Mouse (Mus musculus) bone marrow macrophage, adult 2 months (primary cell): ENCODE results near the gene Lsmem1. TPM values are rescaled to one million over a fixed set of nuclear protein-coding genes. Genes with fewer than 3 reads are reported as not detected.

Experiments used
- H3K27ac ChIP-seq: 2 replicates; pipeline ENCODE4 v1.5.1; 2012; ENCODE audit warnings: low read depth, low read length; ENCODE audit not compliant: insufficient read depth
- H3K4me1 ChIP-seq: 2 replicates; pipeline ENCODE4 v1.6.1; 2012; ENCODE audit warnings: low read length; ENCODE audit not compliant: control insufficient read depth, insufficient read depth
- H3K4me3 ChIP-seq: 2 replicates; pipeline ENCODE4 v1.5.1; 2012; ENCODE audit warnings: mild to moderate bottlenecking, low read length, moderate library complexity; ENCODE audit not compliant: insufficient read depth
- CTCF ChIP-seq: IDR thresholded peaks from 2 replicates; pipeline ENCODE4 v1.5.1; 2012; ENCODE audit warnings: low read depth, mild to moderate bottlenecking, low read length, moderate library complexity
- POLR2A ChIP-seq: IDR thresholded peaks from 2 replicates; pipeline ENCODE4 v1.6.1; 2012; ENCODE audit warnings: mild to moderate bottlenecking, low read depth, low read length, borderline replicate concordance
- polyA plus RNA-seq: library from polyadenylated mRNA; stranded (reverse); fragments of >200 nt; gene quantifications from 2 replicates; pipeline ENCODE4 v1.2.4, GENCODE M21; 2012; ENCODE audit not compliant: missing spikeins, insufficient read depth, insufficient read length

Gene Lsmem1
- polyA plus RNA-seq, 1 experiment: not detected

GRCm38 (mm10) chr12:40217776-40218175 lies 18.5 kb upstream of the Lsmem1 start:
- TF ChIP-seq POLR2A: no peak
- no peak for TF ChIP-seq CTCF
- H3K4me1 ChIP-seq: peaks cover 10% of the 10 kb centered on the region
- no peak overlapping the region for H3K4me3 ChIP-seq
- H3K27ac ChIP-seq: no peak overlapping the region

- no peak overlapping the region for H3K4me3 ChIP-seq
- H3K4me1 ChIP-seq: peaks cover 10% of the 10 kb centered on the region
- no peak overlapping the region for H3K27ac ChIP-seq
- TF ChIP-seq CTCF: no peak
- no peak for TF ChIP-seq POLR2A
Observed at GRCm38 (mm10) chr12:40214888-40215876, 15.9 kb upstream of the Lsmem1 start.

GRCm38 (mm10) chr12:40209049-40209448 lies 9.8 kb upstream of the Lsmem1 start:
- Histone ChIP-seq H3K4me3 (no peak overlapping the region), H3K4me1 (peaks cover 15% of the 10 kb centered on the region), H3K27ac (no peak overlapping the region)
- TF ChIP-seq POLR2A: no peak
- no peak for TF ChIP-seq CTCF

- H3K27ac ChIP-seq: no peak overlapping the region
- H3K4me1 ChIP-seq: peaks cover 15% of the 10 kb centered on the region
- H3K4me3 ChIP-seq: no peak overlapping the region
- no peak for TF ChIP-seq CTCF
Observed at GRCm38 (mm10) chr12:40207909-40208308, 8.6 kb upstream of the Lsmem1 start.

- H3K4me1 ChIP-seq: peaks cover 15% of the 10 kb centered on the region
- H3K4me3 ChIP-seq: no peak overlapping the region
- TF ChIP-seq CTCF (no peak), POLR2A (no peak)
- no peak overlapping the region for H3K27ac ChIP-seq
Observed at GRCm38 (mm10) chr12:40202161-40203035, 3.1 kb upstream of the Lsmem1 start.

GRCm38 (mm10) chr12:40200484-40201235 lies 1.4 kb upstream of the Lsmem1 start:
- Histone ChIP-seq H3K27ac (no peak overlapping the region), H3K4me1 (peaks cover 4% of the 10 kb centered on the region), H3K4me3 (no peak overlapping the region)
- no peak for TF ChIP-seq CTCF
- TF ChIP-seq POLR2A: no peak

GRCm38 (mm10) chr12:40199795-40200402 lies 609 bp upstream of the Lsmem1 start:
- Histone ChIP-seq H3K27ac (no peak overlapping the region), H3K4me3 (no peak overlapping the region)

GRCm38 (mm10) chr12:40198427-40198826 lies 863 bp downstream of the Lsmem1 start:
- Histone ChIP-seq H3K27ac (no peak overlapping the region), H3K4me3 (no peak overlapping the region), H3K4me1 (no peaks in the 10 kb centered on the region)
- TF ChIP-seq POLR2A (no peak), CTCF (no peak)

More at GRCm38 (mm10) chr12:40199795-40200402, 609 bp upstream of the Lsmem1 start:
- TF ChIP-seq POLR2A (no peak), CTCF (peak; percentile 75)
- no peaks in the 10 kb centered on the region for H3K4me1 ChIP-seq

GRCm38 (mm10) chr12:40198019-40198418 lies 1.3 kb downstream of the Lsmem1 start:
- TF ChIP-seq CTCF (no peak), POLR2A (no peak)
- H3K4me1 ChIP-seq: no peaks in the 10 kb centered on the region
- H3K27ac ChIP-seq: no peak overlapping the region
- H3K4me3 ChIP-seq: no peak overlapping the region
